Mouse (Mus musculus) thymus, adult 18-20 months (tissue): Measurements from ENCODE around the gene 1700017B05Rik.
A peak's percentile ranks its signal among the peaks of the same experiment; 100 is the strongest.

Source experiments
- DNase-seq, 2 experiments: peaks; one replicate each; pipeline ENCODE4 v3.0.0; 2022; ENCODE audit warnings: mixed read lengths in 2 of 2

Gene 1700017B05Rik

GRCm38 (mm10) chr9:57271837-57272562, 9.6 kb upstream of the 1700017B05Rik start:
- DNase-seq = no peak

GRCm38 (mm10) chr9:57271081-57271480, 8.7 kb upstream of the 1700017B05Rik start:
- no peak for DNase-seq

- no peak for DNase-seq
Observed at GRCm38 (mm10) chr9:57270399-57270798, 8.0 kb upstream of the 1700017B05Rik start.

DNA sequence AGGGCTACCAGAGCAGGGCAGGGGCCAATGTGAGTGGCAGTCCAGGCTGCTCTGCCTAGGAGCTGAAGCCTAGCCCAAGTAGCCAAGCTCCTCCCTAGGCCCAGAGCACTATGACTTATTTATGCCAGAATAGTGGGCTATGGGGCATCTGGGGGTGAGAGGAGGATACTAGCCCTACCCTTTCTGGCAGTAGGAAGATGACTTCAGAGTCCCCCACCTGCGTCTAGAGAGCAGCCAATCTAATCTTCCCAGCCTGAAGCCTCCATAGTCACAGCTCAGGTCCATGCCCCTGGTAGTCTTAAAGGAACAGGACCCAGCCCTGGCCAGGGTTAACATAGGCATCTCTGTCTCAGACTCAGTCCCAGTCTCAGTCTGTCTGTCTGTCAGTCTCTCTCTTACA, 7.0 kb upstream of the 1700017B05Rik start:
- DNase-seq = no peak

- no peak for DNase-seq
Observed at GRCm38 (mm10) chr9:57268575-57268974, 6.2 kb upstream of the 1700017B05Rik start.

DNA sequence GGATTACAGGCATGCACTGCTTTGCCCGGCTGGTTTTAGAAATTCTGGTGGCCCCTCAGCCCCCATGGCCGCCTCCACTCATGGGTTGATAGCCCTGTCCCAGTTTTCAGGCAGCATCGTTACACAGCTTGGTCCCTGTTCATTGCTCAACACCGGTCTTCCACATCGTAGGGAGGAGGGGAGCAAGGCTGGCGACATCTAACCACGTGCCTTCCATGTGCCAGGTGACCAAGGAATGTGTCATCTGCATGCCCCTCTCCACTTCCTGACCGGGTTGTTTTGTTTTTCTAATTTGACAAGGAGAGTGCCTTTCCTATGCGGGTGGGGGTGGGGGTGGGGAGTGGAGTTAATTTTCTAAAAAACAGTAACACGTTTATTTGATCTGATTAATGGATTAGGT, 5.7 kb upstream of the 1700017B05Rik start:
- DNase-seq = no peak

- DNase-seq = no peak
Observed at GRCm38 (mm10) chr9:57267421-57267820, 5.0 kb upstream of the 1700017B05Rik start.

GRCm38 (mm10) chr9:57265125-57265524, 2.7 kb upstream of the 1700017B05Rik start:
- no peak for DNase-seq

DNA sequence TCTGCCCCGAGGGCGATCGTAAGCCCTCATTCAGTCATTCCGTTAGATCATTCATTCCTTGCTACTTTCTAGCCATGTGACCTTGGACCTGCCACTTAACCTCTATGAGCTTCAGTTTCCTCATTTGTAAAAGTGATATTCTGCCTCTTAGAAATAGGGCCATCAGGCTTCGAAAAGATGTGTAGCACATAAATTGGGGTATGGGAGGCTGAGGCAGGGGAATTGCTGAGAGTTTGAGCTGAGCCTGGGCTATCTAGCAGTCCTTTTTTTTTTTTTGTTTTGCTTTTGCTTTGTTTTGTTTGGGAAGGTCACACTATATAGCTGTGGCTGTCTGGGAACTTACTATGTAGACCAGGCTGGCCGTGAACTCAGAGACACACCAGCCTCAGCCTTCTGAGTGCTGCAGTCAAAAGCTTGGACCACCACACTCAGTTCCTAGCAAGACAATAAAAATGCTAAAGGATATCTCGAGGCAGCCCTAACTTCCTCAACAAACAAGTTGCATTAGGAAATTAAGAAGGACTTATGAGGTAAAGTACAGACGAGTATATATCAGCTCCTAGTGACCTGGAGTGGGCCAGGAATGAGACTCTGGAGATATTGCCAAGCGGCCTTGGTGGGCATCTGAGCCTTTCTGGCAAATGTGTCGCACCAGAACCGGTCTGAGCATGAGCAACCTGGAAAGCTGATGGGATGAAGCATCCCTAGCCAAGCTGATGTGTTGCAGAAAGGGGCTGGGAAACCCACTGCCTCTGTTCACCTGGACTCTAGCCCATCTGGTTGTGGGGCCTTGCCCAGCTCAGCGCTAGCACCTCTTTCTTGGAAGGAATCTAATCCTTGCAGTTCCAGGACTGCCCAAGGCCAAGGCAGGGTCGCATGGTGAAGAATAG, 628 bp upstream of the 1700017B05Rik start:
- no peak for DNase-seq

DNA sequence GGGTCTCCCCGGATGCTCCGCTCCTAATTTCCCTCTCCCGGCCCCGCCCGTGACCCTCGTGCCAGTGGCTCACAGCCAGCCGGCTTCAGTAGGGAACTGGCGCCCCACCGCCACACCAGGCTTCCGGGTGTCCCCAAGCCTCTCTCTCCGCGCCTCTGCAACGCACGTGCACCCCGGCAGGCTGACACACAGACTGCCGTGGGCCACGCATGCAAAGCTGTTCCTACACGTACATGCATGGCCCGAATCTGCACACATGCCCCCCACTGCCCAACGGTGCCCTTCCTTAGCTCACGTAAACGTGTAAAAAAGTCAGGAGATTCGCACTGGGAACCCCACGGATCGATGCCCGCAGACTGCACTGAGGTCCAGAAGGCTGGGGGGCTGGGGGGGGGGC, 898 bp downstream of the 1700017B05Rik start:
- peak; percentile 65 to 73 for DNase-seq

DNA sequence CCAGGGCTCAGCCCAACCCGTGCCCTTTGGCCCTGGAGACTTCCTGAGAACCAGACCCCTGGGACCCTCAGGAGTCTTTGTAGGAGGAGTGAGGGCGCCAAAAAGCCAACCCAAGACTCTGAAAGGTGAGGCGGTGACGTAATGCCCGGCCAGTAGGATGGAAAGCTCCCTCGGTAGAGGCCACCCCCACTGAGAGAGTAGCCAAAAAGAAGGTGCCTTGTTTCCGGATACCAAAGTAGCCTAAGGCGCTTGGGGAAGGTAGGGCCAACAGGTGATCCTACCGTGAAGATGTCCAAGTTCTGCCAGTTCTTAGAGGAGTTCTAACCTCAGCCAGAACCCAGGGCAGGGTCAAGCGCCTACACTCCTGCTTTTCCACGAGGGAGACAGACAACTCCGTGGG, 1.5 kb downstream of the 1700017B05Rik start:
- no peak for DNase-seq

DNA sequence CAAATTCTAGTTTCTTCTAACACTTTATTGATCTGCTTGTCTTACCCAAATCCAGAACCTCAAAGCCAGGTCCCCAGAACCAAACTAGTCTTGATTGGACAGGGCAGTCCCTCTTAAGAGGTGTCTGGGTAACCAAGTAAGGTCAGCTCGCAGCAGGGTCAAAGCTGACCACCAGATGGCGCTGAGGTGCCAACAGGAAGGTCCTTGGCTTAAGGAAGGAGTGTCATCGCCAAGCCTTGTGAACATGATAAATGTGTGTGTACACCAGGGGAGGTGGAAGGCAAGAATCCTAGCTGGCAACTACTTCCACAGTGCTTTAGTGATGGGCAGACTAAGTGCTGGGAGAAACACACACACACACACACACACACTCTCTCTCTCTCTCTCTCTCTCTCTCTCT, 2.7 kb downstream of the 1700017B05Rik start:
- DNase-seq = peak; percentile 78 to 80

GRCm38 (mm10) chr9:57257627-57258026, 4.8 kb downstream of the 1700017B05Rik start:
- no peak for DNase-seq

GRCm38 (mm10) chr9:57256861-57257260, 5.6 kb downstream of the 1700017B05Rik start:
- no peak for DNase-seq

DNA sequence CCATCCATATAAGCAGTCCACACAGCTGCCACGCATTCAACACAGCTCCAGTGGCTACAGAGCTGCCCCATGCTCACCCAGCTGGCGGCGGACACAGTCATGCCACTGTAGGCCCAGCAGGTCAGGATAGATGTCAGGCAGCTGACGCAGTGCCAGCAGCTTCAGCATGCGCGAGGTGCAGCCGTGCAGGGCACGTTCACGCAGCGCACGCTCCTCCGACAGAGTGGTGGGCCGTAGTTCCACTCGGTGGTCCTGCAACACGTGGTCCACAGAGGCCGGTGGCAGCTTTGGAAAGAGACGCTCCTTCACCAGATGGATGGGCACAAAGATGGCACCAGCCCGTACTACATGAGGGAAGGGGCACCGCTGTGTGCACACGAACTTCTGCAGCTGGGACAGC, 6.1 kb downstream of the 1700017B05Rik start:
- no peak for DNase-seq

DNA sequence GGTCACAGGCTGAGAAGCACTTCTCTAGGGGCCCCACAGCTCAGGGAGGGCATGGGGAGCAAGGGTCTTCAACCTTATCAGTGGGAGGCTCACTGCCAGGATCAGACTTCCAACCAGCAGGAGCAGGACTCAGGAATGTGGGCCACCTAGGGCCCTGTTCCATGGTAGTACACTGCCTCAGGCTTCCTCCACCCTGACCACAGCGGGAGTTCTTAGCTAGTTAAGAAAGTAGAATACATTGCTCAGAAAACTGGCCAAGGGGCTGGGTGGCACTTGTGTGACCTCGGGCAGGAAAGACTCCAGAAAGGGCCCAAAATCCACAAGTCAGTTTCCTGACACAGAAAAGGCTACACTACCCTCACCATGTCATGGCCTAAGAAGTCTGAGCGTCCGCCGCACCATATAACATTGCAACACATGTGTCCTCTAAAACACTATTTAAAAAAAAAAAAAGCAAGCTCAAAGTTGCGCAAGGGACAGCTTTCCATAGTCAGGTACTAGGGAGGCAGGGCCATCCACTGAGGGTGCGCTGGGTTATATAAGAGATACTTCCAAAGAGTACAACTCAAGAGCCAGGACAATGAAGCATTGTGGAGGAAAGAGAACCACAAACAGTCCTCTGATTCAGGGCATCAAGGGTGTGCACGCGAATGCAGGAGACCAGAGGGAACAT, 7.5 kb downstream of the 1700017B05Rik start:
- DNase-seq = no peak

DNA sequence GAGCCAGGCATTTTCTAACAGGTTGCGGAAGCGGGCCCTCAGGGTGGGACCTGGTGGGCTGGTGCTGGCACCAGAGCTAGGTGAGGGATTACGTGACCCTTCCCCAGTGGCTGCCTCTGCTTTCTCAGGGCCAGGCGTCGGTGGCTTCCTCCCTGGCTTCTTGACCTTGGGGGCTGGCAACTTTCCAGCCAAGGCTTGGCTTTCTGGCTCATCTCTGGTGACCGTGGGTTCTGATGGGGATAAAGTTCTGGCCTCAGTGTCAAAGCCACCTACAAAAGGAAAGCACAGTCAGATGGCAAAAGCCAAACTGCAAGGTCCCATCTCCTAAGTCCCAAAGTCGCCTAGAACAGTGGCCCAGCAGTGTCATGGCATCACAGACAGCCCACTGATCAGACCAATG, 8.4 kb downstream of the 1700017B05Rik start:
- no peak for DNase-seq

DNA sequence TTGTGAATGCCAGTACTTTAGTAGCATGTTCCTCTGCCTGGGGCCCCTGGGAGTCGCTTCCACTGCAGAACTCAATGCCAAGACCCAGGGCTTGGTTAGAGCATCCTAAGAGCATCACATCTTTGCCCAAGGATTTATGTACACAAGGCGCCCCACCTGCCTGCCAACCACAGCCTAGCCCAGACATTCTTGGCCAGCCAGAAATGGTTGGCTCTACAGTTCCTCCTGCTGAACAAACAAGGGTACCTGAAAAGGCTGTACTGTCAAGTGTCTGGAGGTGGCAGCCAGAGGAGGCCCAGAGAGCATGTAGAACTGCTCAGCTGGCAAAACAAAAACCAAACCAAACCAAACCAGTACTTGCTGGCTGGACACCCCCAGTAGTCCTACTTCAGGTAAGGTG, 11.3 kb downstream of the 1700017B05Rik start:
- no peak for DNase-seq

- DNase-seq = no peak
Observed at GRCm38 (mm10) chr9:57250026-57250425, 12.4 kb downstream of the 1700017B05Rik start.

- DNase-seq = no peak
Observed at GRCm38 (mm10) chr9:57248030-57248942, 14.1 kb downstream of the 1700017B05Rik start.

DNA sequence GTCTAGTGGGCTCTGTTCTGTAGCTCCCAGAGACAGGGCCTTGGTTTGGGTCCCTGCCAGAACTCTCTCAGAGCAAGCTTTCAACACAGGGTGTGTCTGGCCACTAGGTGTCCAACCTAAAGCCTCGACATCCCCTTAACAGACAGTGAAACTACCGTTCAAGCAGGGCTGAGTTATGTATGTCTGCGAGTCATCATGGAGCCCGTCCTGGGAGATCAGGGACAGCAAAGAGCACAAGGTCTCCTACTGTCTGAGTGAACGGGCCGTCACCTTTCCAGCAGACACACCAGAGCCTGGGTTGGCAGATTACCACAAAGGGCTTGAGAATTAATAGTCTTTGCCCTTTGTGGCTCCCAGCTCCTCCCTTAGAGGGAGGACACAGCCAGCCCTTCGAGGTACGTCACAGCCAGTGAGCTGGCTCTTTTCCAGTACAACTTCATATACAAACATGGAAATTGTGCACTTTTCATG, 15.2 kb downstream of the 1700017B05Rik start:
- DNase-seq = no peak

GRCm38 (mm10) chr9:57246482-57246881, 15.9 kb downstream of the 1700017B05Rik start:
- no peak for DNase-seq
